Mouse (Mus musculus) layer of hippocampus, adult 6 months (tissue): ENCODE measurements around the gene Zbtb21. TPM values are rescaled to one million over a fixed set of nuclear protein-coding genes. Genes with fewer than 3 reads are reported as not detected.

Experiments used
- long read RNA-seq, 2 experiments: library from polyadenylated mRNA; unstranded; transcript quantifications; one replicate each; pipeline ENCODE4 v2.0.0; 2019 to 2020
- polyA plus RNA-seq: library from polyadenylated mRNA; unstranded; fragments of <200 nt; fragmentation: Nextera tagmentation; gene quantifications from 2 replicates; pipeline ENCODE4 v1.2.3, GENCODE M21; 2021

Gene Zbtb21
- 6.5 and 10.2 TPM in 2 replicates for polyA plus RNA-seq
- long read RNA-seq, experiment 1, partial matches to known transcripts, result 2 of 14 reads
- long read RNA-seq, experiment 1, other reads (novel, unspliced or antisense), result 8 of 14 reads
- long read RNA-seq, experiment 2, full-length matches to known transcripts, result 31 of 58 reads
- long read RNA-seq, experiment 2, partial matches to known transcripts, result 0 of 58 reads
- long read RNA-seq, experiment 2, other reads (novel, unspliced or antisense), result 27 of 58 reads

GRCm38 (mm10) chr16:97962151-97962948, at the start of gene Zbtb21, which contains the start of gene C2cd2:
Zbtb21 (minus strand) TSS chr16:97962622.
C2cd2 (minus strand) TSS chr16:97962598.

GRCm38 (mm10) chr16:97996616-97997382, 34.4 kb upstream of the Zbtb21 start, which contains the start of gene B230307C23Rik:
B230307C23Rik (plus strand) TSS chr16:97997315.

Other genes starting within 250 kb of the Zbtb21 start
- 0.34 and 0.59 TPM in 2 replicates for gene Ripk4, start 198.8 kb downstream of the Zbtb21 start, polyA plus RNA-seq
- gene Prdm15, start 110.8 kb downstream of the Zbtb21 start, polyA plus RNA-seq, result 3.1 and 3.7 TPM in 2 replicates
- 6.2 and 6.8 TPM in 2 replicates for gene C2cd2, start within 50 bp of the Zbtb21 start, polyA plus RNA-seq
- 8.4 and 13.9 TPM in 2 replicates for gene B230307C23Rik, start 34.7 kb upstream of the Zbtb21 start, polyA plus RNA-seq
- 1.9 and 3.4 TPM in 2 replicates for gene A630089N07Rik, start 119.8 kb upstream of the Zbtb21 start, polyA plus RNA-seq